Mouse (Mus musculus) left cerebral cortex, adult 9 months (tissue): ENCODE results near the gene Lhx1.

ENCODE experiments used
- DNase-seq, 2 experiments: peaks; one replicate each; pipeline ENCODE4 v3.0.0; 2022; ENCODE audit warnings: low spot score in 2 of 2

Gene Lhx1

DNA sequence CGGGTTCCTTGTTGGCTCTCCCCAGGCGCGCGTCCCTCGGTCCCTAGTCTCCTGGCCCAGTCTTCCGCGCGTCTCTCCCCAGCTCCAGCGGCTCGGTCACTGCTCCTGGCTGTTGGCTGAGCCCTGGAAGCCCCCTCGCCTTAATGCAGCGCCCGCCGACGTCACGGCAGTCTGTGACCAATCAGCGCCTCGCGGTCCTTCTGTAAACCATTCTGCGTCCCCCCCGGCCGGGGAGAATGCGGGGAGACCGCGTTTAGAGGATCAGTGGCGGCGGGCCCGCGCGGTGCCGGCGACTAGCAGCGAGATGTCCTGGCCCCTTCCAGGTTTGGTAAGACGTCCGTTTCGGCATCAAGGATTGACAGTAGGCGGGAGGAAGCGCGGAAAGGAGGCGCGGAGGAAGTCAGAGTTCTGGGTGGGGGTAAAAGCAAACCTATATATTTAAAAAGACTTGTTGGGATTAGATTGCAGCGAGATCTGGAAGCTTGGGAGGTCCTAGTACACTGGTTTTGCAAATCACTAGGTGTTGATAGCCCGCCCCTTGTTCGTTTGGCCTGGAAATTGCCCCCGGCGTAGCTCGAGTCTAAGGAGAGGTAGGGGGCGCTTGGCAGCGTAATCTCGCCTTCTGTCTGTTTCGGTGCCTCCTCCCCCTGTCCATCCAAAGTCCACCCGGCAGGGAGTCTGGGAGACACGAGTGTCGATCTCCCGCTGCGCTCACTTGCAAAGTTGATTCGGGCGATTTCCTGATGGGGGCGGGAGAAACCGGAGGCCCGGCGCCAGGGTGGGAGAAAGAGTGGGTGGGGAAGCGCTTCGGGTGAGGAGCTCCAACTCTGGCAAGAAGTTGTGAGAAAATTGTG is at the start of gene Lhx1:
Gene Lhx1 (minus strand): TSS at position 115 of the 854 bp plus-strand sequence.
- DNase-seq, result no peak

- DNase-seq, result no peak
Measured at GRCm38 (mm10) chr11:84574834-84575233, 49.5 kb upstream of the Lhx1 start.

DNA sequence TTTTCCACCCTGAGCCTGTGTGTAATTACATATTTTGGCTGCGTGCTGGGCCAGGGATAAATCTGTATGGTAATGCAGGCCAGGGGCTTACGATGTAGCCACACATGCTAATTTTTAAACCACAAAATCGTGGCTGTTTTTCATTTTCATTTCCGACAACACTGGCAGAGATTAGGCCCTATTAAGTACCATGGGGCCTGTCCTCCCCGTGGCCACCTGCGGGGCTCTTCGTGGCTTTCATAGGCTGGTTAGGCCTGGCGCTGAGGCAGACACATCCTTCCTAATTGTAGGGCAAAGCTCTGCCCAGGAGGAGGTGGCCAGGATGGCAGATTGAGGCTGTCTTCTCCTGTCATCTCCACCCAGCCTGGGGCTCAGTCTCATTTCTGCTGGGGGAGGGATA is 48.3 kb upstream of the Lhx1 start:
- no peak for DNase-seq

GRCm38 (mm10) chr11:84570812-84571211 is 45.5 kb upstream of the Lhx1 start:
- no peak for DNase-seq

- DNase-seq, result no peak
Measured at GRCm38 (mm10) chr11:84570392-84570791, 45.1 kb upstream of the Lhx1 start.

DNA sequence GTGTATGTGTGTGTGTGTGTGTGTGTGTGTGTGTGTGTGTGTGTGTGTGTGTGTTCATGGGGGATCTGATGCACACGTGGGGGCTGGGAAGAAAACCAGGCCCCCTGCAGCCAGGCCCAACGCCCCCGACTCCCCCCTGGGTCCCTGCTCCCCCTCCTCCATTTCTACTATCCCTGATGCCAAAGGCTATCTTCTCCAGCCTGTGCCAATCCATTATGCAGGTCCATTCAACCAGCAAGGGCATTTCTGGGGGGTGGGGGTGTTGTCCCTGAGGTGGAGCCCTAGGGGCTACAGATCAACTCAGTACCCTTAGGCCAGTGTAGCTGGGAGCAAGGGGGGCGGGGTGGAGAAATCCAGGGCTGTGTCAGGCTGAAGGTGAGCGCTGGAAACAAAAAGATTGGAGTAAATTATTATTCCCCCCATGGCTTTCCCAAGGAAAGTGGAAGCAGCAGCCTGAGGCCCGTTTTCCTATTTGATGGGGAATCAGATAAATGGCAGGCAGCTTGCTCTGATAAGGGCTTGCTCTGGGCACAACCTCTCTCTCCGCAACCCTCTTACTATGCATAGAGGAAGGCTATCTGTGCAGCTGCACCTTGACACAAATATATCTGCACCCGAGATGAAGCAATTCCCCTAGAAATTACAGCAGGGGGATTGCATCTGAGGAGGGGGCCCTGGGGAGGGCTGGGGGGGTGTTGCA is 43.9 kb upstream of the Lhx1 start:
- no peak for DNase-seq

- DNase-seq, result no peak
Measured at GRCm38 (mm10) chr11:84568482-84568881, 43.1 kb upstream of the Lhx1 start.

- no peak for DNase-seq
Measured at GRCm38 (mm10) chr11:84566691-84567090, 41.4 kb upstream of the Lhx1 start.

DNA sequence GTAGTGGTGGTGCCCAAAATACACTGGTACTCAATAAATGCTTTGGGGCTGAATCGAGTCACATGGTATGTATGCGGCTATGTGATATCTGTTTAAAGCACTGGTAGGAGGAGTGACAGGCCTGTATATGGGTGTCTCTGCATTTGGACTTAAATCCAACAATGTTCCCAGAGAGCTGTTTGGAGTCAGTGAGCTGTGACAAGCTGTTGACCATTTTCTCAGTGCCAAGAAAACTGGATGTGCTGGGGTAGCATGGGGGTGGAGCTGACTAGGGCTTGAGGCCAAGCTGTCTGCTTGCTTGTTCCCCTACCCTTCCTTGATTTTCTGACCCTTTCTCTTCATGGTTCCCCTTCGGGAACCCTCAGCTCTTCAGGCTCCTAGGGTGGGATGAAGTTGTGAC is 39.9 kb upstream of the Lhx1 start:
- no peak for DNase-seq

GRCm38 (mm10) chr11:84563360-84563759 is 38.0 kb upstream of the Lhx1 start:
- DNase-seq, result no peak

GRCm38 (mm10) chr11:84562758-84563347 is 37.5 kb upstream of the Lhx1 start:
- no peak for DNase-seq

DNA sequence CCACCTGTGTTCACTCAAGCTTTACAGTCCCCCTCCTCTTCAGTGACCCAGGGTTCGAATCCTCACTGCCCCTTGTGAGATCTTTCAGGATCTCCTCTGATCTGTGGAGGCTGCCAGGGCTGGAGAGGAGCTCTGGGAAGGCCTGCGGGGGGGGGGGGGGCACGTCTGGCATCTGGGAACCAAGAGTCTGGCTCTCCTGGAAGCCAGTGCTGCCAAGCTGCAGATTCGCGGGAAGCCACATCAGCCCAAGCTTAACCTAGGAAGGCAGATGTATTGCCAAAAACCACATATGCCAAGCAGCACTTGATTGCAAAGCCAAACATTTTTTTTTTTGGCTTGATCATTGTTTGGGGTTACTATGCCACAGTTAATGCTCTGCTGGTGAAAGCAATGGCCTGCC is 36.2 kb upstream of the Lhx1 start:
- DNase-seq, result no peak

DNA sequence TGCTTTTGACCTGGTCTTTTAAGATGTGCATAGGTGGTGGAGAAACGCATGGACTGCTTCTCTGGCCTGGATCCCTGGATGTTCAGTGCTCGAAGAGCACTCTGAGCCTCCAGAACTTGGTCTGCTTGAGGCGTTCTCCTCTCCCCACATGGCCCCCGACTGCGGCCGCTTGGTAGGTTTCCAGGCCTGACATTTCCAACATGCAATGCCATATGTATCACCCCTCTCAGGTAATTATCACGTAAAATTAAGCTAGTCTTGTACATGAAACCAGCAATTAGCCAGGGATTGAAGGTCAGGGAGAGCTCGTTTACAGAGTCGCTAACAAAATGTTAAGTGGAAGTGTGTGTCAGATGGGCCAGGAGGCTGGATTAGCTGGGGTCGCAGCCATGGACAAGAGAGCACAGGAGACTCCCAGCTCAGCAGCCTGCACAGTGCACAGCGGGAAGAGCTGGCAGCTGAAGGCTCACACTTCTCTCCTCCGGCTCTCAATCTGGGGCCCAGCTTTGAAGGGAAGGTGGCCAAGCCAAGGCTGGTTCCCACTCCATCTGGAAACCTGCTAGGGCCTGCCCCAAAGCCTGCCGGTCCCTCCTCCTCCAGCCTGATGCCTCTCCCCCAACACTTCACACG is 28.6 kb upstream of the Lhx1 start:
- no peak for DNase-seq

DNA sequence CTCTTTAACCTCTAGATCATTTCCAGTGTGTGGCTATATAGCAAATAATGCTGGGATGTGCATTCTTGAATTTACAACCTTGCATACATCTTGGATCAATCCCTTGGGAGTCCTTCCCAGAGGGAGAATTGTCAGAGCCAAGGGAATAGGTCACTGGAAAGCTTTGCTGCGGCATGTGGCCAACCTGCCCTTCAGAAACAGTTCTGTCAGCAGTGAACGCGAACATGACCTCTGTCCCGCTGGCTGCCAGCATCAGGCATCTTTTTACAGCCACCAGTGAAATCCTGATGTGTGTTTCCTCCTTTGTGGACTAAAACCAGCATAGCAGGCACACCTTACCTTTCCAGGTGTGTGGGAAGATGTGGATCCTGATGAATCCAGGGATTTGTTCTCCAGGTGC is 26.0 kb upstream of the Lhx1 start:
- no peak for DNase-seq

DNA sequence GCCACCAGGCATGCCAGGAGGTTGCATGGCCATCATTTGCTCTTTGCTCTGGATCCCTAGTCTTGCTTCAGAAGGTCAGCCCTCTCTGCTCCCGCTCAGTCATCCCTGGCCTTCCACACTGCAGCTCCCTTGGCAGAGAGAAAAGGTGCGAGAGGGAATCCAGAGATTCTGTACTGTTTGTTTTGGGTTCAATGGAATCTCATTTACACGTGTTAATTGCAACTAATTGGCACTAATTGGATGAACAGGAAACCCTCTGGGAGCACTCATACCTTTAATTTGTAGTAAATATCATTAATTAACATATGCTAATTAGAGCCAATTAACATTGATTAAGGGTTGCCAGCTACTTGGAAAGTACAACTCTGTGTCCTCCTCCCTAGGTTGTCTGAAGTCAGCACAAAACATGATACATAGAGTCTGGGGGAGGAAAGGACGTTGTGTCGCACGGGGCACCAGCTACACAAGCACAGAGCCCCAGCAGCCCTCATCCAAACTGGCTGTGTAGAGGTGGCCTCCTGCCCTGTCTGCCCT is 24.0 kb upstream of the Lhx1 start:
- no peak for DNase-seq

- no peak for DNase-seq
Measured at GRCm38 (mm10) chr11:84548293-84548692, 23.0 kb upstream of the Lhx1 start.

- DNase-seq, result no peak
Measured at GRCm38 (mm10) chr11:84539981-84540380, 14.6 kb upstream of the Lhx1 start.

DNA sequence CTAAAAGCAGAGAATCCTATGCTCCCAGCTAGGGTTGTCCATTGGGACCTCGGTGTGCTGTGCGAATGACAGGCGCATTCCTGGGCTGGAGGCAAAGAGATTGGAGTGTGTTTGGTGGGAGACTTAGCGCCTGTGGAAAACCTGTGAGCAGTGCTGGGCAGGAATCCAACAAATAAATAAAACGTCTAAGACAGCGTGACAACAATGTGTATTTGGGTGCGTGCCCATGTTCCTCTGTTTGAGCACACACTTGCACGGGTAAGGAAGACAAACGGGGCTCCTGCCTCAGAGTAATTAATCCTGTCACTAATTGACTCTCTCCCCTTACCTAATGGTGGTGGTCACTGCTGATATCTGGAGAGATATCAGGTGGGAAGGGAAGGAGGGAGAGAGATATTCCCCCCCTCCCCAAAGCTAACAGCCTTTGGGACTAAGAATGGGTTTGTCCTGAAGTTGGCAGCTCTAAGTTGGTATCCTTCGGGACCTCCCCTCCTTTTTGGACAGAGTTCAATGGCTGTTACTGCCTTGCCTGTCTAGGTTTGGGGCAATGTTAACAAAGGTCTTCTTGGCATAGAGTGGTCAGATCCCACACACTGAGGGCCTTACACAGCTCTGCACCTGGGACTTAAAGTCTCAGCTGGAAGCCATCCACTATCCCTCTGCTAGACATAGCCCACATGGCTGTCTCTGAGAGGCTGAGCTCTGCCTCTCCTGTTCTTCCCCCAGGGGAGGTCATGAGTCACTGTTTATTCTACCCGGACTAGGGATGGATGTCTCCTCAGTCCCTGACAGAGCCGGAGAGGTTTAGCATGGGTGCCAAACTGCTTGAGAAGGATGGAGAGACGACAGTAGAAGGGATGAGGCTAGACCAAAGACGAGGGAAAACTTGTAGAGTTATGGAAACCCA is 4.7 kb upstream of the Lhx1 start:
- DNase-seq, result no peak

DNA sequence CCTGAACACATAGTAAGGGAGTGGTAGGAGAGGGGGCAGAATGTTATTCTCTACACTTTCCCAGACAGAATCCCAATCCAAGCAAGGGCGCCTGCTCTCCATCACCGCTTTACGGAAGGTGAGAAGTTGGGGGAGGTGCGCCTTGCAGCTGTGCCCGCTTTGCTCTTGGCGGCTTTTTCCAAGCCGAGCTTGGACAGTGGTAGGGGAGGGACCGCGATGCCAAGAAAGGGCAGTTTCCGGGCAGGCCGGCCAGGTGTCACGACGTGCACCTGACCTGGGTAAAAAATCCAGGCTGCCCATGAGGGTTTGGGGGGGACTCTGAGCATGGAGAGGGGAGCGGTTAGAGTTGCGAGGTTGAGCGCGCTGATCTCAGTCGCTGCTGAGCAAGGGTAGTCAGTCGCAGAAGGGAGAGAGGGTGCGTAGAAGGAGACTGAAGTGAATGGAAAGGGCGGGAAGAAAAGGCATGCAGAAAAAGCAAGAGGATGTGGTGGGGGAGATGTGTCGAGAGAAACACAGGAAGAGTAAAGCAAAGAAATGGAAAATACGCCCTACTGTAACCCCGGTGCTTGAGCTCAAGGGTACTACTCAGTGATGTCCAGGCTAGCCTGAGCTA is 3.9 kb upstream of the Lhx1 start:
- no peak for DNase-seq

- DNase-seq, result no peak
Measured at GRCm38 (mm10) chr11:84526976-84527860, 1.9 kb upstream of the Lhx1 start.
